ENCODE assay signal across 9 mouse cellular contexts in the genomic region with DNA sequence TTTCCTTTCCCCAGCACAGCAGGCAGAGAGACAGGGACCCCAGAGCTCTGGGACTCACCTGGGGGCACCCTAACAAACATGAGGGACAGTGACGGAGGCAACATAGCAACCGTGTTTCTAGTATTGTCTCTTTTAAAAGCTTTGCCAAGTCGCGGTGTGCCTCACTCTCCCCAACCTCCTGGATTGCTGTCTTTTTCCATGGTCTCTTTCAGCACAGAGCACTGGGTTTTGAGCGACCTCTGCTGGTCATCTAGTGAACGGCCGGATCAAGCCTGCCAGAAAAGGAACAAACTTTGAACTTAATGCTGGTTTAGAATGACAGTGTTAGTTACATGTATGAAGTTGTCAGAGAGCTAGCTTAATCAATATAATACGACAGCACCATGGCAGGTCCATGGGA. TPM values are rescaled to one million over a fixed set of nuclear protein-coding genes. Genes with fewer than 3 reads are reported as not detected.
DNase-seq lines count a peak whose midpoint lies in the region; ATAC-seq and TF ChIP-seq lines count a peak whose summit lies in the region.
"Had no signal": no experiment of that assay in that cellular context is flagged by ENCODE, and none has a peak within 500 bp of the region (broad histone marks: within the 10 kb centered on the region; RNA-seq: fewer than 3 reads in every experiment).

No protein-coding gene starts in this region.

- H3K4me3 ChIP-seq in heart, embryonic 10.5 days = no peak overlapping the region
- no peak overlapping the region for H3K4me3 ChIP-seq in intestine, embryonic 14.5 days (ENCODE audit: low read depth, low read length)
- H3K4me3 ChIP-seq in left cerebral cortex, adult 2 months = no peak overlapping the region
- H3K4me3 ChIP-seq in midbrain, embryonic 15.5 days = no peak overlapping the region
- H3K4me3 ChIP-seq: neural tube, embryonic 12.5 days had no signal

- 3% methylated on average over 8 of the region's 8 CpGs for whole genome bisulfite sequencing in heart, embryonic 10.5 days
- WGBS in intestine, embryonic 14.5 days = 1% methylated on average over 8 of the region's 8 CpGs
- 0% methylated on average over 8 of the region's 8 CpGs for WGBS in midbrain, embryonic 15.5 days

- H3K27ac ChIP-seq in heart, embryonic 10.5 days = no peak overlapping the region
- H3K27ac ChIP-seq in intestine, embryonic 14.5 days (ENCODE audit: low read depth) = no peak overlapping the region
- no peak overlapping the region for H3K27ac ChIP-seq in left cerebral cortex, adult 2 months
- H3K27ac ChIP-seq in midbrain, embryonic 15.5 days = no peak overlapping the region
- H3K27ac ChIP-seq: neural tube, embryonic 12.5 days had no signal

- H3K4me1 ChIP-seq in heart, embryonic 10.5 days = no peaks in the 10 kb centered on the region
- 0 out of 2 replicates have a peak, but pooled peaks cover 5% of the 10 kb centered on the region for H3K4me1 ChIP-seq in intestine, embryonic 14.5 days (replicated peaks; ENCODE audit: control insufficient read depth, insufficient read depth, low read length)
- H3K4me1 ChIP-seq in midbrain, embryonic 15.5 days = no peaks in the 10 kb centered on the region; the same call in 1 of the 2 replicates
- H3K4me1 ChIP-seq: neural tube, embryonic 12.5 days had no signal

- ATAC-seq in intestine, embryonic 14.5 days (replicated peaks; ENCODE audit: low FRiP score, low TSS enrichment, low read depth) = peak; percentile 54; the same call in 1 of the 2 replicates
- ATAC-seq in midbrain, embryonic 15.5 days (replicated peaks) = 0 out of 2 replicates have a peak, but pooled peaks have one; percentile 40

- DNase-seq in heart, adult 11 months = peak; percentile 92
- no peak for DNase-seq in heart, embryonic 10.5 days (ENCODE audit: low spot score)
- peak; percentile 90 for DNase-seq in cerebellum, adult 9-10 months
- peak; percentile 80 to 86 for DNase-seq in frontal cortex, postnatal 36 days (ENCODE audit: low spot score in 2 of 2)
- peak; percentile 92 for DNase-seq in intestine, embryonic 14.5 days (ENCODE audit: low spot score)
- DNase-seq in left cerebral cortex, adult 2 months (ENCODE audit: extremely low spot score in 1 of 2, low spot score in 2 of 2) = peak; percentile 69 to 82
- DNase-seq in spleen, postnatal 10 days (ENCODE audit: low spot score in 2 of 2) = peak; percentile 39 to 73

- intact Hi-C loops in left cerebral cortex, adult 2 months (cut with DNase I) = loop anchor here (1.0 to 5.0 kb wide), 7 partner anchors 54 to 351 kb away; partner anchors contain the start of genes Brd7 and Nkd1

- no peak overlapping the region for H3K4me2 ChIP-seq in intestine, embryonic 14.5 days (ENCODE audit: low read length)
- no peak overlapping the region for H3K4me2 ChIP-seq in midbrain, embryonic 15.5 days
- H3K4me2 ChIP-seq: neural tube, embryonic 12.5 days had no signal

- H3K9me3 ChIP-seq in heart, embryonic 10.5 days = no peaks in the 10 kb centered on the region
- H3K9me3 ChIP-seq in intestine, embryonic 14.5 days (ENCODE audit: control insufficient read depth, low read length) = no peaks in the 10 kb centered on the region
- no peaks in the 10 kb centered on the region for H3K9me3 ChIP-seq in midbrain, embryonic 15.5 days
- H3K9me3 ChIP-seq: neural tube, embryonic 12.5 days had no signal

- TF ChIP-seq CTCF in left cerebral cortex, adult 2 months (IDR thresholded peaks at IDR 0.05) = peak; percentile 90

- peaks cover 63% of the 10 kb centered on the region for H3K27me3 ChIP-seq in heart, embryonic 10.5 days (ENCODE audit: insufficient read depth, poor library complexity, severe bottlenecking)
- H3K27me3 ChIP-seq in intestine, embryonic 14.5 days (replicated peaks; ENCODE audit: control insufficient read depth, insufficient read depth, low read length) = peaks cover 6% of the 10 kb centered on the region; the same call in 1 of the 2 replicates
- peaks cover 21% of the 10 kb centered on the region for H3K27me3 ChIP-seq in midbrain, embryonic 15.5 days (replicated peaks)

- no peaks in the 10 kb centered on the region for H3K36me3 ChIP-seq in heart, embryonic 10.5 days
- no peaks in the 10 kb centered on the region for H3K36me3 ChIP-seq in intestine, embryonic 14.5 days (ENCODE audit: control insufficient read depth, insufficient read depth, low read length)
- no peaks in the 10 kb centered on the region for H3K36me3 ChIP-seq in midbrain, embryonic 15.5 days (replicated peaks)
- H3K36me3 ChIP-seq: neural tube, embryonic 12.5 days had no signal

- H3K9ac ChIP-seq in intestine, embryonic 14.5 days (ENCODE audit: low read length) = no peak overlapping the region
- H3K9ac ChIP-seq in midbrain, embryonic 15.5 days = no peak overlapping the region
- H3K9ac ChIP-seq: neural tube, embryonic 12.5 days had no signal

RNA-seq across cellular contexts. Expression of gene Snx20, which starts 14.5 kb away (rescaled TPM):
- polyA plus RNA-seq in heart, embryonic 10.5 days (2016; fragmentation: Nextera tagmentation; extraction: Ambion mirVana) = 0.59 and 1.3 TPM in 2 replicates
- 3.4 and 3.7 TPM in 2 replicates for polyA plus RNA-seq in intestine, embryonic 14.5 days (2014; fragmentation: Nextera tagmentation; extraction: Ambion mirVana)
- 1 to 10 TPM in 1 of 2 experiments, under 1 TPM in 1; 0.98 to 1.6 TPM for total RNA-seq in left cerebral cortex, adult 2 months (2021)
- polyA plus RNA-seq in midbrain, embryonic 15.5 days (2015; fragmentation: Nextera tagmentation; extraction: Ambion mirVana) = 1.1 and 1.8 TPM in 2 replicates

RNA-seq across cellular contexts. Expression of gene Nod2, which starts 25.7 kb away (rescaled TPM):
- 0.08 and 0.11 TPM in 2 replicates for polyA plus RNA-seq in heart, embryonic 10.5 days (2016; fragmentation: Nextera tagmentation; extraction: Ambion mirVana)
- polyA plus RNA-seq in intestine, embryonic 14.5 days (2014; fragmentation: Nextera tagmentation; extraction: Ambion mirVana) = 0.12 and 0.22 TPM in 2 replicates
- under 1 TPM; 0.27 to 0.65 TPM for total RNA-seq in left cerebral cortex, adult 2 months (2021)
- polyA plus RNA-seq in midbrain, embryonic 15.5 days (2015; fragmentation: Nextera tagmentation; extraction: Ambion mirVana) = 0.15 and 0.18 TPM in 2 replicates
